Mouse (Mus musculus) liver, embryonic 11.5 days (tissue): Measurements from ENCODE around the gene Jph4. TPM values are rescaled to one million over a fixed set of nuclear protein-coding genes. Genes with fewer than 3 reads are reported as not detected.
A peak's percentile ranks its signal among the peaks of the same experiment; 100 is the strongest.

ENCODE experiments used
- ATAC-seq: fragments of 200-750 bp; cut with Nextera tagmentation; replicated peaks from 2 replicates; pipeline ENCODE4 v1.8.0; 2017; ENCODE audit warnings: moderate number of reproducible peaks, mild to moderate bottlenecking, moderate TSS enrichment, moderate library complexity; ENCODE audit not compliant: low FRiP score
- DNase-seq: peaks from one replicate; pipeline ENCODE4 v3.0.0-alpha.2; 2017; ENCODE audit warnings: low spot score
- H3K27ac ChIP-seq: fragments of 300-500 bp; sonication (generic); 2 replicates; pipeline ENCODE4 v1.5.1; 2014; ENCODE audit warnings: mild to moderate bottlenecking, low read depth, low read length, control low read depth
- H3K27me3 ChIP-seq: fragments of 300-500 bp; sonication (generic); replicated peaks from 2 replicates; pipeline ENCODE4 v1.6.1; 2014; ENCODE audit warnings: low read length, mixed read lengths; ENCODE audit not compliant: control insufficient read depth, insufficient read depth
- H3K36me3 ChIP-seq: fragments of 300-500 bp; sonication (generic); 2 replicates; pipeline ENCODE4 v1.6.1; 2014; ENCODE audit warnings: mild to moderate bottlenecking, low read length, moderate library complexity, mixed read lengths; ENCODE audit not compliant: control insufficient read depth, insufficient read depth
- H3K4me1 ChIP-seq: fragments of 300-500 bp; sonication (generic); replicated peaks from 2 replicates; pipeline ENCODE4 v1.6.1; 2014; ENCODE audit warnings: low read length, mixed read lengths; ENCODE audit not compliant: control insufficient read depth, insufficient read depth
- H3K4me2 ChIP-seq: fragments of 300-500 bp; sonication (generic); 2 replicates; pipeline ENCODE4 v1.6.1; 2014; ENCODE audit warnings: mild to moderate bottlenecking, control low read depth, moderate library complexity
- H3K4me3 ChIP-seq: fragments of 300-500 bp; sonication (generic); 2 replicates; pipeline ENCODE4 v1.5.1; 2014; ENCODE audit warnings: low read depth, low read length, control low read depth
- H3K9ac ChIP-seq: fragments of 300-500 bp; sonication (generic); 2 replicates; pipeline ENCODE4 v1.6.1; 2014; ENCODE audit warnings: low read depth, low read length, control low read depth
- H3K9me3 ChIP-seq: fragments of 300-500 bp; sonication (generic); 2 replicates; pipeline ENCODE4 v1.6.1; 2016; ENCODE audit warnings: low read length, inconsistent platforms, mixed read lengths; ENCODE audit not compliant: control insufficient read depth
- WGBS: fragments of 180-500 bp; shearing (Covaris S2); extraction: QIAGEN DNeasy Blood & Tissue Kit; methylation state at CpG from one replicate; pipeline ENCODE4 v1.1.7; 2014; 5-methylcytosine and 5-hydroxymethylcytosine counted together
- polyA plus RNA-seq: library from polyadenylated mRNA; unstranded; fragments of >200 nt; fragmentation: Nextera tagmentation; extraction: Ambion mirVana; gene quantifications from 2 replicates; pipeline ENCODE4 v1.2.1, GENCODE M21; 2014

Jph4 gene
- polyA plus RNA-seq, 1 experiment from 2014 or later = 0.60 TPM

GRCm38 (mm10) chr14:55104365-55104764, 12.4 kb downstream of the Jph4 start:
- 86% methylated on average over 18 of the region's 18 CpGs for WGBS
- no peak overlapping the region for H3K27ac ChIP-seq
- no peak overlapping the region for H3K9ac ChIP-seq
- H3K9me3 ChIP-seq = no peaks in the 10 kb centered on the region
- peaks cover 11% of the 10 kb centered on the region for H3K27me3 ChIP-seq
- peaks cover 5% of the 10 kb centered on the region for H3K36me3 ChIP-seq
- H3K4me3 ChIP-seq = no peak overlapping the region
- DNase-seq (no peak), ATAC-seq (no peak)
- peaks cover 15% of the 10 kb centered on the region; the same call in 1 of the 2 replicates for H3K4me1 ChIP-seq
- no peak overlapping the region for H3K4me2 ChIP-seq

GRCm38 (mm10) chr14:55102253-55102785, 14.4 kb downstream of the Jph4 start:
- WGBS = 86% methylated on average over 15 of the region's 15 CpGs
- DNase-seq (no peak), ATAC-seq (no peak)
- no peak overlapping the region for H3K4me2 ChIP-seq
- no peak overlapping the region for H3K4me3 ChIP-seq
- H3K9me3 ChIP-seq = no peaks in the 10 kb centered on the region
- peaks cover 12% of the 10 kb centered on the region for H3K36me3 ChIP-seq
- peaks cover 11% of the 10 kb centered on the region; the same call in 1 of the 2 replicates for H3K4me1 ChIP-seq
- no peak overlapping the region for H3K27ac ChIP-seq
- H3K9ac ChIP-seq = no peak overlapping the region
- no peaks in the 10 kb centered on the region; the same call in 1 of the 2 replicates for H3K27me3 ChIP-seq

GRCm38 (mm10) chr14:55101592-55101991, 15.1 kb downstream of the Jph4 start:
- Histone ChIP-seq H3K4me2 (no peak overlapping the region), H3K4me3 (no peak overlapping the region), H3K27me3 (no peaks in the 10 kb centered on the region), H3K9me3 (no peaks in the 10 kb centered on the region), H3K4me1 (peaks cover 8% of the 10 kb centered on the region; the same call in 1 of the 2 replicates), H3K27ac (no peak overlapping the region), H3K36me3 (peaks cover 12% of the 10 kb centered on the region), H3K9ac (no peak overlapping the region)
- no peak for ATAC-seq
- no peak for DNase-seq
- 53% methylated on average over 4 of the region's 4 CpGs for WGBS

GRCm38 (mm10) chr14:55098067-55098466, 18.7 kb downstream of the Jph4 start:
- ATAC-seq = no peak
- no peak for DNase-seq
- 62% methylated on average over 4 of the region's 4 CpGs for WGBS

GRCm38 (mm10) chr14:55097646-55098045, 19.1 kb downstream of the Jph4 start:
- Histone ChIP-seq H3K27ac (no peak overlapping the region), H3K9me3 (no peaks in the 10 kb centered on the region), H3K4me1 (peaks cover 12% of the 10 kb centered on the region), H3K36me3 (peaks cover 11% of the 10 kb centered on the region), H3K4me3 (no peak overlapping the region), H3K9ac (no peak overlapping the region), H3K4me2 (no peak overlapping the region), H3K27me3 (no peaks in the 10 kb centered on the region)
- ATAC-seq (no peak), DNase-seq (no peak)
- 62% methylated on average over 10 of the region's 10 CpGs for WGBS

More at GRCm38 (mm10) chr14:55098067-55098466, 18.7 kb downstream of the Jph4 start:
- Histone ChIP-seq H3K36me3 (peaks cover 12% of the 10 kb centered on the region), H3K4me1 (peaks cover 12% of the 10 kb centered on the region), H3K9me3 (no peaks in the 10 kb centered on the region), H3K4me2 (no peak overlapping the region), H3K4me3 (no peak overlapping the region), H3K9ac (no peak overlapping the region), H3K27ac (no peak overlapping the region), H3K27me3 (no peaks in the 10 kb centered on the region)

- no peak overlapping the region for H3K9ac ChIP-seq
- no peak for DNase-seq
- peak overlapping the region; percentile 23 for H3K4me2 ChIP-seq
These were observed 20.1 kb downstream of the Jph4 start for GRCm38 (mm10) chr14:55096573-55097087.

GRCm38 (mm10) chr14:55095671-55096070, 21.1 kb downstream of the Jph4 start:
- Histone ChIP-seq H3K9me3 (no peaks in the 10 kb centered on the region), H3K4me1 (peaks cover 20% of the 10 kb centered on the region), H3K36me3 (peaks cover 7% of the 10 kb centered on the region), H3K4me3 (peak overlapping the region; percentile 71), H3K27ac (peak overlapping the region; percentile 53), H3K27me3 (no peaks in the 10 kb centered on the region), H3K4me2 (peak overlapping the region; percentile 85), H3K9ac (peak overlapping the region; percentile 81)
- ATAC-seq = no peak
- 59% methylated on average over 12 of the region's 12 CpGs for WGBS
- no peak for DNase-seq

More at GRCm38 (mm10) chr14:55096573-55097087, 20.1 kb downstream of the Jph4 start:
- Histone ChIP-seq H3K4me3 (peak overlapping the region; percentile 17; the same call in 1 of the 2 replicates), H3K36me3 (peaks cover 9% of the 10 kb centered on the region), H3K4me1 (peaks cover 12% of the 10 kb centered on the region), H3K27me3 (no peaks in the 10 kb centered on the region), H3K9me3 (no peaks in the 10 kb centered on the region), H3K27ac (0 out of 2 replicates have a peak overlapping the region, but pooled peaks have one; percentile 22)
- WGBS = 66% methylated on average over 9 of the region's 9 CpGs
- ATAC-seq = no peak

- H3K27ac ChIP-seq = peak overlapping the region; percentile 53
- H3K4me1 ChIP-seq = peaks cover 20% of the 10 kb centered on the region
- 56% methylated on average over 9 of the region's 9 CpGs for WGBS
- peak overlapping the region; percentile 85 for H3K4me2 ChIP-seq
- H3K9me3 ChIP-seq = no peaks in the 10 kb centered on the region
- peak overlapping the region; percentile 81 for H3K9ac ChIP-seq
- DNase-seq = no peak
- peaks cover 7% of the 10 kb centered on the region for H3K36me3 ChIP-seq
- no peaks in the 10 kb centered on the region for H3K27me3 ChIP-seq
- peak overlapping the region; percentile 71 for H3K4me3 ChIP-seq
- ATAC-seq = no peak; the same call in 1 of the 2 replicates
These were observed 21.5 kb downstream of the Jph4 start for GRCm38 (mm10) chr14:55095263-55095662.
